Mouse (Mus musculus) right cerebral cortex, postnatal 10 days (tissue): ENCODE measurements around the gene Zfp951.
A peak's percentile ranks its signal among the peaks of the same experiment; 100 is the strongest.
"Not testable (repeated sequence)": the region's sequence is repeated elsewhere in the genome, so short reads cannot be mapped to it uniquely, and the experiment has no call there.

Experiments
- DNase-seq, 2 experiments: peaks; one replicate each; pipeline ENCODE4 v3.0.0; 2021; ENCODE audit warnings: low spot score in 2 of 2

Gene Zfp951

GRCm38 (mm10) chr5:104859962-104860525 is at the start of gene Zfp951:
TSS of gene Zfp951 (minus strand) at chr5:104860070.
- DNase-seq = peak; percentile 64 to 75

- DNase-seq = not testable (repeated sequence)
Measured at GRCm38 (mm10) chr5:104906556-104906955, 46.7 kb upstream of the Zfp951 start.

- not testable (repeated sequence) for DNase-seq
Measured at GRCm38 (mm10) chr5:104859045-104859961, 567 bp downstream of the Zfp951 start.

GRCm38 (mm10) chr5:104854546-104854945 is 5.3 kb downstream of the Zfp951 start:
- DNase-seq = not testable (repeated sequence)

- DNase-seq = no peak
Measured at GRCm38 (mm10) chr5:104833330-104833729, 26.5 kb downstream of the Zfp951 start.

- DNase-seq = no peak
Measured at GRCm38 (mm10) chr5:104829611-104830010, 30.3 kb downstream of the Zfp951 start.

GRCm38 (mm10) chr5:104770138-104770537 is 89.7 kb downstream of the Zfp951 start:
- not testable (repeated sequence) for DNase-seq
